Mouse (Mus musculus): ENCODE results near the gene Kif11. TPM values are rescaled to one million over a fixed set of nuclear protein-coding genes. Genes with fewer than 3 reads are reported as not detected.

Kif11 gene
- total and polyA plus RNA-seq, 3 experiments = 0.20 to 0.66 (median 0.34) TPM

GRCm38 (mm10) chr19:37378816-37379215 is 2.6 kb downstream of the Kif11 start:
- H3K79me2 ChIP-seq (replicated peaks; ENCODE audit: control insufficient read depth, insufficient read depth, low read length) = peaks cover 2% of the 10 kb centered on the region; the same call in 1 of the 2 replicates
- 80% methylated on average over 6 of the region's 6 CpGs for WGBS
- H3K27me3 ChIP-seq (ENCODE audit: control insufficient read depth, insufficient read depth, low read length) = no peaks in the 10 kb centered on the region
- no peaks in the 10 kb centered on the region; the same call in 1 of the 2 replicates for H3K36me3 ChIP-seq (ENCODE audit: control insufficient read depth, insufficient read depth, low read length)
- no peak overlapping the region for H3K4me3 ChIP-seq
- intact Hi-C loops (cut with DNase I) = loop anchor here (1.0 to 10.0 kb wide), 3 partner anchors 112 to 1294 kb away; partner anchors contain the start of gene Rpp30
- no peaks in the 10 kb centered on the region; the same call in 1 of the 2 replicates for H3K4me1 ChIP-seq (ENCODE audit: control insufficient read depth, insufficient read depth, low read length)
- no peak for TF ChIP-seq EP300 (IDR thresholded peaks at IDR 0.05; ENCODE audit: insufficient read depth, low read depth, low read length)
- TF ChIP-seq CTCF (IDR thresholded peaks at IDR 0.05) = no peak
- TF ChIP-seq POLR2A (IDR thresholded peaks at IDR 0.05; ENCODE audit: insufficient read depth, low read depth, low read length) = no peak
- no peak for DNase-seq
- H3K9ac ChIP-seq (ENCODE audit: low read depth, low read length) = no peak overlapping the region
- no peak overlapping the region for H3K27ac ChIP-seq

DNA sequence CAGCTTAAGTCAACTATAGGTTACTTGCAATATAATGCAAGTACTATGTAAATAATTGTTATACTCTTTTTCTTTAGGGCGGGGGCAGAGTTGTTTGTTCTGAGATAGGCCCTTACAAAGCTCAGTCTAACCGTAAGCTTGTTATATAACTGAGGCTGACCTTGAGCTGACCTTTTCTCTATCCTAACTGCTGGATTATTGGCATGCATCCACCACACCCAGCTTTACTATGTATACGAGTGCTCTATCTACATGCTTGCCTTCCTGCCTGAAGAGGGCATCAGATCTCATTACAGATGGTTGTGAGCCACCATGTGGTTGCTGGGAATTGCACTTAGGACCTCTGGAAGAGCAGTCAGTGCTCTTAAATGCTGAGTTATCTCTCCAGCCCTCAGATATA is 9.9 kb downstream of the Kif11 start:
- 76% methylated on average over 3 of the region's 3 CpGs for WGBS
- H3K4me1 ChIP-seq (ENCODE audit: control insufficient read depth, insufficient read depth, low read length) = no peaks in the 10 kb centered on the region
- H3K36me3 ChIP-seq (ENCODE audit: control insufficient read depth, insufficient read depth, low read length) = no peaks in the 10 kb centered on the region
- peaks cover 2% of the 10 kb centered on the region; the same call in 1 of the 2 replicates for H3K79me2 ChIP-seq (replicated peaks; ENCODE audit: control insufficient read depth, insufficient read depth, low read length)
- TF ChIP-seq EP300 (IDR thresholded peaks at IDR 0.05; ENCODE audit: insufficient read depth, low read depth, low read length) (no peak), CTCF (IDR thresholded peaks at IDR 0.05) (no peak), POLR2A (IDR thresholded peaks at IDR 0.05; ENCODE audit: insufficient read depth, low read depth, low read length) (no peak)
- no peaks in the 10 kb centered on the region for H3K27me3 ChIP-seq (ENCODE audit: control insufficient read depth, insufficient read depth, low read length)
- H3K27ac ChIP-seq = no peak overlapping the region
- no peak overlapping the region for H3K4me3 ChIP-seq
- no peak overlapping the region for H3K9ac ChIP-seq (ENCODE audit: low read depth, low read length)
- no peak for DNase-seq
- intact Hi-C loops (cut with DNase I) = no loop called here

DNA sequence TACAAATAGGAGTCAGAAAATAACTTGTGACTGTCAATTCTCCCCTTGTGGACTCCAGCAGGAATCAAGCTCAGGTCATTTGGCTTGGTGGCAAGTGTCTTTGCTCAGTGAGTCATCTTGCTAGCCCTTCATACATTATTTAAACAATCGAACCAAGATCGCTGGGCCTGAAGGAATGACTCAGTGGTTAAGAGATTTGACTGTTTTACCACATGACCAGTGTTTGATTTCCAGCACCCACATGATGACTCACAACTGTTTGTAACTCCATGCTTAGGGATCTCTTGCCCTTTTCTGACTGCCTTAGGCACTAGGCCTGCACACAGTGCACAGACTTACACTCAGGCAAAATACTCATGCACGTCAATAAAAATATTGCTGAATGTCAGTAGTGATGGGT is 15.7 kb downstream of the Kif11 start:
- TF ChIP-seq POLR2A (IDR thresholded peaks at IDR 0.05; ENCODE audit: insufficient read depth, low read depth, low read length) (no peak), EP300 (IDR thresholded peaks at IDR 0.05; ENCODE audit: insufficient read depth, low read depth, low read length) (no peak), CTCF (IDR thresholded peaks at IDR 0.05) (no peak)
- Histone ChIP-seq H3K27ac (no peak overlapping the region), H3K9ac (ENCODE audit: low read depth, low read length) (no peak overlapping the region), H3K4me3 (no peak overlapping the region), H3K36me3 (ENCODE audit: control insufficient read depth, insufficient read depth, low read length) (no peaks in the 10 kb centered on the region), H3K27me3 (ENCODE audit: control insufficient read depth, insufficient read depth, low read length) (no peaks in the 10 kb centered on the region), H3K4me1 (ENCODE audit: control insufficient read depth, insufficient read depth, low read length) (no peaks in the 10 kb centered on the region), H3K79me2 (replicated peaks; ENCODE audit: control insufficient read depth, insufficient read depth, low read length) (no peaks in the 10 kb centered on the region)
- intact Hi-C loops (cut with DNase I) = no loop called here
- DNase-seq = no peak
- WGBS = 89% methylated on average over 3 of the region's 3 CpGs

DNA sequence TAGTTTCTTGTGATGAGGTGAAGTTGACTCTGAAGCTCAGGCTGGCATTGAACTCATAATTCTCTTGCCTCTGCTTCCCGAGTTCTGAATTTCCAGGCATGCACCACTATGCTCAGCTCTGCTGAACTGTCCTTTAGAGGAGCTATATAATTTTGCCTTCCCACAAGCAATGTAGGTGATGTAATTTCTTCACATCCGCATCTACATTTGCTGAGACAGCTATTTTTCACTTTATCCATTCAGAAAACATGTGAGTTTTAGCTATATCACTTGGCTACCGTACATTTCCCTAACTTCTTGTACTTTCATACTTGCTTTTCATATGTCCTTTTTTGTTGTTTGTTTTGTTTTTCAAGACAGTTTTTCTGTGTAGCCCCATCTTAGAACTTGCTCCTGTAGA is 20.1 kb downstream of the Kif11 start:
- Histone ChIP-seq H3K4me1 (ENCODE audit: control insufficient read depth, insufficient read depth, low read length) (no peaks in the 10 kb centered on the region), H3K79me2 (replicated peaks; ENCODE audit: control insufficient read depth, insufficient read depth, low read length) (no peaks in the 10 kb centered on the region), H3K27ac (no peak overlapping the region), H3K36me3 (ENCODE audit: control insufficient read depth, insufficient read depth, low read length) (no peaks in the 10 kb centered on the region), H3K9ac (ENCODE audit: low read depth, low read length) (no peak overlapping the region), H3K4me3 (no peak overlapping the region), H3K27me3 (ENCODE audit: control insufficient read depth, insufficient read depth, low read length) (no peaks in the 10 kb centered on the region)
- WGBS = 94% methylated on average over 3 of the region's 3 CpGs
- no peak for TF ChIP-seq CTCF (IDR thresholded peaks at IDR 0.05)
- no peak for TF ChIP-seq EP300 (IDR thresholded peaks at IDR 0.05; ENCODE audit: insufficient read depth, low read depth, low read length)
- no peak for TF ChIP-seq POLR2A (IDR thresholded peaks at IDR 0.05; ENCODE audit: insufficient read depth, low read depth, low read length)
- DNase-seq = no peak
- intact Hi-C loops (cut with DNase I) = no loop called here

GRCm38 (mm10) chr19:37400936-37401335 is 24.7 kb downstream of the Kif11 start:
- intact Hi-C loops (cut with DNase I) = no loop called here
- no peaks in the 10 kb centered on the region for H3K4me1 ChIP-seq (ENCODE audit: control insufficient read depth, insufficient read depth, low read length)
- H3K9ac ChIP-seq (ENCODE audit: low read depth, low read length) = no peak overlapping the region
- no peaks in the 10 kb centered on the region for H3K27me3 ChIP-seq (ENCODE audit: control insufficient read depth, insufficient read depth, low read length)
- H3K4me3 ChIP-seq = no peak overlapping the region
- WGBS = 89% methylated on average over 6 of the region's 6 CpGs
- H3K36me3 ChIP-seq (ENCODE audit: control insufficient read depth, insufficient read depth, low read length) = no peaks in the 10 kb centered on the region
- no peak for DNase-seq
- H3K79me2 ChIP-seq (replicated peaks; ENCODE audit: control insufficient read depth, insufficient read depth, low read length) = no peaks in the 10 kb centered on the region
- no peak overlapping the region for H3K27ac ChIP-seq
- TF ChIP-seq CTCF (IDR thresholded peaks at IDR 0.05) (no peak), EP300 (IDR thresholded peaks at IDR 0.05; ENCODE audit: insufficient read depth, low read depth, low read length) (no peak), POLR2A (IDR thresholded peaks at IDR 0.05; ENCODE audit: insufficient read depth, low read depth, low read length) (no peak)

- Histone ChIP-seq H3K27me3 (ENCODE audit: control insufficient read depth, insufficient read depth, low read length) (no peaks in the 10 kb centered on the region), H3K4me3 (no peak overlapping the region), H3K4me1 (ENCODE audit: control insufficient read depth, insufficient read depth, low read length) (no peaks in the 10 kb centered on the region), H3K9ac (ENCODE audit: low read depth, low read length) (no peak overlapping the region), H3K36me3 (ENCODE audit: control insufficient read depth, insufficient read depth, low read length) (no peaks in the 10 kb centered on the region), H3K79me2 (replicated peaks; ENCODE audit: control insufficient read depth, insufficient read depth, low read length) (no peaks in the 10 kb centered on the region), H3K27ac (no peak overlapping the region)
- DNase-seq = peak in 1 of 2 experiments; percentile 16
- TF ChIP-seq EP300 (IDR thresholded peaks at IDR 0.05; ENCODE audit: insufficient read depth, low read depth, low read length) (no peak), CTCF (IDR thresholded peaks at IDR 0.05) (peak; percentile 79), POLR2A (IDR thresholded peaks at IDR 0.05; ENCODE audit: insufficient read depth, low read depth, low read length) (no peak)
- WGBS = 67% methylated on average over 4 of the region's 4 CpGs
- intact Hi-C loops (cut with DNase I) = no loop called here
Measured at GRCm38 (mm10) chr19:37418294-37418693, 42.1 kb downstream of the Kif11 start.
